Mouse (Mus musculus) heart, postnatal 0 days (tissue): Measurements from ENCODE around the gene AI464131. TPM values are rescaled to one million over a fixed set of nuclear protein-coding genes. Genes with fewer than 3 reads are reported as not detected.
A peak's percentile ranks its signal among the peaks of the same experiment; 100 is the strongest.

Source experiments
- ATAC-seq: fragments of 200-750 bp; cut with Nextera tagmentation; 2 replicates; pipeline ENCODE4 v1.8.0; 2017; ENCODE audit warnings: low read depth, moderate number of reproducible peaks, moderate library complexity; ENCODE audit not compliant: insufficient read depth
- DNase-seq: peaks from one replicate; pipeline ENCODE4 v3.0.0-alpha.2; 2016; ENCODE audit warnings: low spot score
- H3K27ac ChIP-seq: fragments of 300-500 bp; sonication (generic); 2 replicates; pipeline ENCODE4 v1.5.1; 2014; ENCODE audit warnings: low read depth, mild to moderate bottlenecking
- H3K27me3 ChIP-seq: fragments of 300-500 bp; sonication (generic); 2 replicates; pipeline ENCODE4 v1.6.1; 2014; ENCODE audit warnings: low read length, mixed read lengths; ENCODE audit not compliant: control insufficient read depth, insufficient read depth
- H3K36me3 ChIP-seq: fragments of 300-500 bp; sonication (generic); replicated peaks from 2 replicates; pipeline ENCODE4 v1.6.1; 2014; ENCODE audit warnings: low read length, mixed read lengths; ENCODE audit not compliant: control insufficient read depth, insufficient read depth
- H3K4me1 ChIP-seq: fragments of 300-500 bp; sonication (generic); 2 replicates; pipeline ENCODE4 v1.6.1; 2014; ENCODE audit warnings: antibody characterized with exemption; ENCODE audit not compliant: control insufficient read depth, insufficient read depth
- H3K4me2 ChIP-seq: fragments of 300-500 bp; sonication (generic); 2 replicates; pipeline ENCODE4 v1.6.1; 2014; ENCODE audit warnings: low read depth, mild to moderate bottlenecking, low read length, moderate library complexity
- H3K4me3 ChIP-seq: fragments of 300-500 bp; sonication (generic); 2 replicates; pipeline ENCODE4 v1.5.1; 2014; ENCODE audit warnings: low read depth, low read length
- H3K9ac ChIP-seq: fragments of 300-500 bp; sonication (generic); replicated peaks from 2 replicates; pipeline ENCODE4 v1.6.1; 2014; ENCODE audit warnings: low read depth, low read length, mixed read lengths
- H3K9me3 ChIP-seq: fragments of 300-500 bp; sonication (generic); replicated peaks from 2 replicates; pipeline ENCODE4 v1.6.1; 2016; ENCODE audit warnings: low read length; ENCODE audit not compliant: control insufficient read depth
- CTCF ChIP-seq: IDR thresholded peaks from 2 replicates; pipeline ENCODE4 v1.5.1; 2016; ENCODE audit warnings: antibody characterized with exemption, control low read depth, low read depth
- EP300 ChIP-seq: IDR thresholded peaks from 2 replicates; pipeline ENCODE4 v1.6.1; 2016; ENCODE audit warnings: antibody characterized with exemption, low read depth
- WGBS: fragments of 180-500 bp; shearing (Covaris S2); extraction: QIAGEN DNeasy Blood & Tissue Kit; methylation state at CpG from one replicate; pipeline ENCODE4 v1.1.7; 2014; 5-methylcytosine and 5-hydroxymethylcytosine counted together
- polyA plus RNA-seq: library from polyadenylated mRNA; unstranded; fragments of >200 nt; fragmentation: Nextera tagmentation; extraction: Ambion mirVana; gene quantifications from 2 replicates; pipeline ENCODE4 v1.2.1, GENCODE M21; 2015
- total RNA-seq: library from RNA; depleted of rRNA; stranded (reverse); fragments of >200 nt; gene quantifications from 2 replicates; pipeline ENCODE4 v1.2.3, GENCODE M21; 2014; ENCODE audit warnings: low replicate concordance

The AI464131 gene
- total and polyA plus RNA-seq, 2 experiments from 2014 or later = 2.5 to 6.3 TPM

DNA sequence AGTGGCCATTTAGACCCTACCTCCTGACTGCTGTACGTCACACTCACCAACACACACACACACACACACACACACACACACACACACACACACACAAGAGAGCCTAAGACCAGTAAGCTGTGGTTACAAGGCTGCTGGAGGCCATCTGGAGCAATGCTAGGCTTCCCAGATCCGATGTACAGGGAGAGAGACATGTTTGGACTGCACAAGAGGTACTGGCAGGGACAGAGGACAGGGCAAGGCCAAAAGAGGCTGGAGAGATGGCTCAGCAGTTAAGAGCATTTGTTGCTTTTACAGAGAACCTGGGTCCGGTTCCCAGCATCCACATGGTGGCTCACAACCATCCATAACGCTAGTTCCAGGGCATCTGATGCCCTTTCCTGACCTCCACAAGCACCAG lies 7.8 kb downstream of the AI464131 start:
- DNase-seq (no peak), ATAC-seq (no peak)
- H3K27ac ChIP-seq = no peak overlapping the region
- H3K27me3 ChIP-seq = peaks cover 38% of the 10 kb centered on the region
- 78% methylated on average over 4 of the region's 4 CpGs for WGBS
- no peaks in the 10 kb centered on the region for H3K36me3 ChIP-seq
- H3K9me3 ChIP-seq = no peaks in the 10 kb centered on the region
- H3K9ac ChIP-seq = no peak overlapping the region
- H3K4me3 ChIP-seq = no peak overlapping the region
- H3K4me1 ChIP-seq = peaks cover 7% of the 10 kb centered on the region; the same call in 1 of the 2 replicates
- TF ChIP-seq CTCF (no peak), EP300 (no peak)
- no peak overlapping the region for H3K4me2 ChIP-seq

DNA sequence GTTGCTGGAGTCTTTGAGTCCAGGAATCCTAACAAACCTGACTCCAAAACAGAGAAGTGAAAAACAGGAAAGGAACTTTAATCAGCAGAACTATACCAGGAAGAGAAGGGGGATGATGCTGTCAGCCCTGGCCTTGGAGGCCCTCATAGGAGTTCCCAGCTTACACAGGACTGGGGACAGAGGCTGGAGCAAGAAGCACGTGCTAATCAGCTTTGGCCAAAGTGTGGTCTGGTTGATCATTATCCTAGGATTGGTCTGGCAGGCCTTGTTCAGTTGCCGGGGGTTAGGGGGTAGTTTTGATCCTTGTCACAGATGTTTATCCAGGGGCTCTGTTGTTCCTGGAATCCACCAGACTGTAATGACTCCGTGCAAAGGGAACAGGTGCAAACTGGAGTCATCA lies 8.5 kb downstream of the AI464131 start:
- no peak for TF ChIP-seq CTCF
- no peak for TF ChIP-seq EP300
- Histone ChIP-seq H3K27ac (no peak overlapping the region), H3K4me2 (no peak overlapping the region), H3K4me3 (no peak overlapping the region), H3K9me3 (no peaks in the 10 kb centered on the region), H3K36me3 (no peaks in the 10 kb centered on the region), H3K27me3 (peaks cover 31% of the 10 kb centered on the region), H3K4me1 (peaks cover 7% of the 10 kb centered on the region; the same call in 1 of the 2 replicates), H3K9ac (no peak overlapping the region)
- ATAC-seq (no peak), DNase-seq (no peak)
- 47% methylated on average over 3 of the region's 3 CpGs for WGBS

DNA sequence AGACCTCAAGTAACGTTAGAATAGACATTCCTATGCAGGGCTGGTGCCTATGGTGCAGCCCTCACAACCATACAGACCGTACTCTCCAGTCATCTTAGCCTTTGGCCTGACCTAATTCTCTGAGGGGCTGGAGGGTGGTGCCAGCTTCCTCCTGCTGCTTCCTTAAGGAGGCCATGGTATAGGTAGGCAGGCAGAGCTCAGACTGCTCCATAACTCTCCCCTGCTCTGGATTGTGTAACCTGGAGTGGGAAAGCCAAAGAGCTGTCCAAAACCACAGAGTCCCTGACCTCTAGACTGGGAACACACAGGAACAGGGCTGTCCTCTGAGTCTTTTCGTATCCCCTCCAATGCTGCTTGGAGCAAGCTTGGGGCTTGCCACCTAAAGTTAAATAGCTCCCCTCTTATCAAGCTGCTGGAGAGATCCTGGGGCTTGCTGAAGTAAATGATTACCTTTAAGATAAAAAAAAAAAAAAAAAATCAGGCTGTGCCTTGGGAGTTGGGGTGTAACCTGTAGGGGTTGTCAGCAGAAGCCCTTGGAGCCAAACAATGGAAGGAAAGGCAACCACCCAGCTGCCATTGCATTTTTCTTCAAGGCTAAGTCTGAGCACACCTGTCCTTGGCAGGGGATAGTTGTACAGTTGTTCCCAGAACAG lies 9.3 kb downstream of the AI464131 start:
- no peak for TF ChIP-seq CTCF
- no peak for TF ChIP-seq EP300
- H3K4me1 ChIP-seq = peaks cover 7% of the 10 kb centered on the region; the same call in 1 of the 2 replicates
- no peak for DNase-seq
- no peaks in the 10 kb centered on the region for H3K36me3 ChIP-seq
- ATAC-seq = no peak
- H3K27ac ChIP-seq = no peak overlapping the region
- no peaks in the 10 kb centered on the region for H3K9me3 ChIP-seq
- WGBS = 80% methylated on average over 3 of the region's 3 CpGs
- no peak overlapping the region for H3K9ac ChIP-seq
- peaks cover 23% of the 10 kb centered on the region for H3K27me3 ChIP-seq
- H3K4me2 ChIP-seq = no peak overlapping the region
- H3K4me3 ChIP-seq = no peak overlapping the region

DNA sequence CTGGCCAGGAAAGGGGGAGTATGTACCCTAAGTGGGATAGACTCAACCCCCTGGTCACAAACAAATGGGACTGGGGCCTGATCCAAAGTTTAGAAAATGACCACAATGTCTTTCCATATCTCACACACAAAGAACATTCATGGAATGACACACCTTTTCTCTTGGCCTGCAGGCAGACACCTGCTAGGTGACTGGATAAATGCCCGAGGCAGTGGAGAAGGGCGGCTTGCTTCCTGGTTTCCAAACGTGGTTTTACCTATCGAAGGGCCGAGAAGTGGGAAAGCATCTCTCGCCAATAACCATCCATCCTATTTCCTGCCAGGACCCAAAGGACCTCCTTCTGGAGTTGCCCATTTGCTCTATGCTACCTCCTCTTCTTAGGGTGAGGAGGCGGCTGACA lies 9.9 kb downstream of the AI464131 start:
- no peaks in the 10 kb centered on the region for H3K36me3 ChIP-seq
- H3K4me3 ChIP-seq = no peak overlapping the region
- H3K27me3 ChIP-seq = peaks cover 17% of the 10 kb centered on the region
- peaks cover 5% of the 10 kb centered on the region; the same call in 1 of the 2 replicates for H3K4me1 ChIP-seq
- H3K27ac ChIP-seq = no peak overlapping the region
- DNase-seq = no peak
- no peak overlapping the region for H3K9ac ChIP-seq
- 80% methylated on average over 7 of the region's 7 CpGs for WGBS
- no peak for ATAC-seq
- TF ChIP-seq EP300 (no peak), CTCF (no peak)
- no peak overlapping the region for H3K4me2 ChIP-seq
- no peaks in the 10 kb centered on the region for H3K9me3 ChIP-seq

DNA sequence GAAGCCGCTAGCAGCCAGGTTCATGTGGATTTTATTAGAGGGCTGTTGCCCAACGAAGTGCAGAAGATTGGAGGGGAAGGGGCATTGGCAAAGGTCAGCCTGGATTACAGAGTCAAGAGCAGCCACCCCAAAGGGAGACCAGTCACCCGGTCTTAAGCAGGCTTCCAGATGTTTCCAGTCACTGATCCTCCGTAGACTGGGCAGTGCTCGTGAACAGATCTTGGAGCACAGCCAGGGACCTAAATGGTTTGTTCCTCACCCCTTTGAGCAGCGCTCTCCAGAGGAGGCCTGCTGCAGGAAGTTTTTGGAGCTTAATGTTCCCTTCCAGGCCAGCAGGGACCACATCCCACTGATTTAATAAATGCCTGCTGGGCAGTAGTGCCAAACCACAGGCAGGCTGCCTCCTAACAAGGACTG lies 21.3 kb downstream of the AI464131 start:
- DNase-seq (no peak), ATAC-seq (peak; percentile 30; the same call in 1 of the 2 replicates)
- Histone ChIP-seq H3K9me3 (0 out of 2 replicates have a peak, but pooled peaks cover 4% of the 10 kb centered on the region), H3K27ac (0 out of 2 replicates have a peak overlapping the region, but pooled peaks have one; percentile 9), H3K4me1 (peaks cover 4% of the 10 kb centered on the region; the same call in 1 of the 2 replicates), H3K4me3 (no peak overlapping the region), H3K9ac (no peak overlapping the region), H3K4me2 (no peak overlapping the region), H3K36me3 (peaks cover 5% of the 10 kb centered on the region), H3K27me3 (no peaks in the 10 kb centered on the region)
- WGBS = 26% methylated on average over 6 of the region's 6 CpGs
- TF ChIP-seq EP300 = no peak
- TF ChIP-seq CTCF = no peak

DNA sequence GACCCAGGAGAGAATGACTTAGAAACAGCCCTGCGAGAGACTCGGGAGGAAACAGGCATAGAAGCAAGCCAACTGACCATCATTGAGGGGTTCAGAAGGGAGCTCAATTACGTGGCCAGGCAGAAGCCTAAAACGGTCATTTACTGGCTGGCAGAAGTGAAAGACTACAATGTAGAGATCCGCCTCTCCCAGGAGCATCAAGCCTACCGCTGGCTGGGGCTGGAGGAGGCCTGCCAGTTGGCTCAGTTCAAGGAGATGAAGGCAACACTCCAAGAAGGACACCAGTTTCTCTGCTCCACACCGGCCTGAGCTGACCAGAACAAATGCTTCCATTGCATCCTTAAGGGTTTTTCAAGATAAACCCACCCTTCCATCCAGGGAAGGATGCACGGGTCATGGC lies 22.6 kb downstream of the AI464131 start:
- TF ChIP-seq EP300 (no peak), CTCF (no peak)

More for the DNA sequence above, 22.6 kb downstream of the AI464131 start:
- Histone ChIP-seq H3K4me3 (no peak overlapping the region), H3K36me3 (peaks cover 5% of the 10 kb centered on the region), H3K27ac (peak overlapping the region; percentile 52), H3K4me2 (no peak overlapping the region), H3K9ac (no peak overlapping the region), H3K4me1 (peaks cover 4% of the 10 kb centered on the region; the same call in 1 of the 2 replicates), H3K27me3 (no peaks in the 10 kb centered on the region), H3K9me3 (no peaks in the 10 kb centered on the region)
- DNase-seq (no peak), ATAC-seq (no peak)
- WGBS = 63% methylated on average over 8 of the region's 8 CpGs
